Mouse (Mus musculus): ENCODE measurements around the gene Mb21d2.

DNA sequence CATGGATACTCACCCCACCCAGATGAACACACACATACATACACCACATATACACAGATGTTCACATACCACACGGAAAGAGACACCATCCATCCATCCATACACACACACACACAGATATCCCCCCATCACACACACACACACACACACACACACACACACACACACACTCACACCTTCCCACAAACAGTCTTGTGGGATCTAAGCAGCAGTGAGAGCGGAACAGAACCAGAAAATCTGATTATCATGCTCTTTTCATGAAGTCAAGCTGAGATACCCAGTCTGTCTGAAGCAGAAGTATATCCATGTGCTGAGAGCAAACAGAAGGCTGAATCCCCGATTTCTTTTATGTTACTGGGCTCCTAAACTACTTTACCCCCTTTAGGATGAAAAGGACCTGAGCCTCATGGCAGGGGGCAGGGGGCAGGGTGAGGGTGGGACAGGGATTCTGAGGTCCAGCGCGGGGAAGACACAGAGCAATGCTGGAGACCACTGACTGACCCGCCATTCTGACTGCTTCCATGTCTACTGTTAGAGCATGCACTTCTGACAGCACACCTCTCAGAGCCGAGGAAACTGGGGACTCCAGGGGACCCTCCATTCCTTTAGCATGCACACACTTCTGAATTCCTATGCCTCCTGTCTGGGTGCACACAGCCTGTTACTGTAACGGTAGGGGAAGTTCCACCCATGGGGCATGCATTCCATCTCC is 62.7 kb downstream of the Mb21d2 start:
- TF ChIP-seq CTCF (IDR thresholded peaks at IDR 0.05; ENCODE audit: control insufficient read depth, insufficient read depth, insufficient read length) (no peak), CEBPB (IDR thresholded peaks at IDR 0.05; ENCODE audit: low read depth) (no peak), MAX (IDR thresholded peaks at IDR 0.05) (no peak), MYOG (IDR thresholded peaks at IDR 0.05; ENCODE audit: control insufficient read depth, extremely low read depth, insufficient read length) (no peak), MYOD1 (IDR thresholded peaks at IDR 0.05; ENCODE audit: control insufficient read depth, insufficient read length, low read depth) (no peak)

Data from C2C12 (cell line).